Mouse (Mus musculus): ENCODE measurements around the gene A530016L24Rik. TPM values are rescaled to one million over a fixed set of nuclear protein-coding genes. Genes with fewer than 3 reads are reported as not detected.

A530016L24Rik gene
- total and polyA plus RNA-seq, 2 experiments from 2014 or later, result 0.10 TPM; not detected in 1

- Histone ChIP-seq H3K36me3 (ENCODE audit: insufficient read depth) (no peaks in the 10 kb centered on the region), H3K9me3 (ENCODE audit: low read length) (no peaks in the 10 kb centered on the region), H3K27ac (ENCODE audit: low read depth, low read length) (peak overlapping the region; percentile 68), H3K4me3 (ENCODE audit: low read depth, low read length) (peak overlapping the region; percentile 43), H3K27me3 (ENCODE audit: insufficient read depth, low read length) (no peaks in the 10 kb centered on the region), H3K4me2 (ENCODE audit: low read depth) (peak overlapping the region; percentile 78), H3K9ac (peak overlapping the region; percentile 69), H3K4me1 (ENCODE audit: insufficient read depth) (peaks cover 31% of the 10 kb centered on the region)
- no peak for TF ChIP-seq CTCF (IDR thresholded peaks at IDR 0.05; ENCODE audit: low read depth)
- 5% methylated on average over 62 of the region's 62 CpGs for WGBS
- peak; percentile 84 for ATAC-seq
- DNase-seq, result peak; percentile 79
These were observed 21.6 kb downstream of the A530016L24Rik start for GRCm38 (mm10) chr12:112510733-112511372.

DNA sequence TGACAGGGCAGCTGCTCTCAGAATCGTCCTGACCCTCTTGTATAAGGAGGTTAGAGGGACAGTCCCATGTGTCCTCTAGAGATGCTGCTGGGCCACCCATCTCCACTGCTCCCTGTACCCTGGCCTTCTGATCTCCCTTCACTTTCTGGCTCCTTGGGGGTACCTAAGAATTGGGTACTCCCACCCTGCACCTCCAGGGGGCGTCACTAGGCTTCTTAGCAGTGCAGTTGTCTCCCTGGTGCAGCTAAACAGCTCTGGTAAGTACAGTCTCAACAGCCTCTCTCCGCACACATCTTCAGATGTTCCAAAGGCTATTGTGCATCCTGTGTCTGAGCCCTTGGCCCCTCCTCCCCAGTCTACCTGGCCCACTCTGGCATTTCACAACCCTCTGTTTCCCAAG is 25.6 kb downstream of the A530016L24Rik start:
- Histone ChIP-seq H3K4me2 (ENCODE audit: low read depth) (no peak overlapping the region), H3K4me3 (ENCODE audit: low read depth, low read length) (no peak overlapping the region), H3K9me3 (ENCODE audit: low read length) (no peaks in the 10 kb centered on the region), H3K9ac (no peak overlapping the region), H3K27me3 (ENCODE audit: insufficient read depth, low read length) (no peaks in the 10 kb centered on the region), H3K36me3 (ENCODE audit: insufficient read depth) (no peaks in the 10 kb centered on the region), H3K4me1 (ENCODE audit: insufficient read depth) (peaks cover 18% of the 10 kb centered on the region), H3K27ac (ENCODE audit: low read depth, low read length) (no peak overlapping the region)
- 58% methylated on average over 3 of the region's 3 CpGs for WGBS
- peak; percentile 20; the same call in 1 of the 2 replicates for TF ChIP-seq CTCF (IDR thresholded peaks at IDR 0.05; ENCODE audit: low read depth)
- no peak for DNase-seq
- ATAC-seq, result no peak

DNA sequence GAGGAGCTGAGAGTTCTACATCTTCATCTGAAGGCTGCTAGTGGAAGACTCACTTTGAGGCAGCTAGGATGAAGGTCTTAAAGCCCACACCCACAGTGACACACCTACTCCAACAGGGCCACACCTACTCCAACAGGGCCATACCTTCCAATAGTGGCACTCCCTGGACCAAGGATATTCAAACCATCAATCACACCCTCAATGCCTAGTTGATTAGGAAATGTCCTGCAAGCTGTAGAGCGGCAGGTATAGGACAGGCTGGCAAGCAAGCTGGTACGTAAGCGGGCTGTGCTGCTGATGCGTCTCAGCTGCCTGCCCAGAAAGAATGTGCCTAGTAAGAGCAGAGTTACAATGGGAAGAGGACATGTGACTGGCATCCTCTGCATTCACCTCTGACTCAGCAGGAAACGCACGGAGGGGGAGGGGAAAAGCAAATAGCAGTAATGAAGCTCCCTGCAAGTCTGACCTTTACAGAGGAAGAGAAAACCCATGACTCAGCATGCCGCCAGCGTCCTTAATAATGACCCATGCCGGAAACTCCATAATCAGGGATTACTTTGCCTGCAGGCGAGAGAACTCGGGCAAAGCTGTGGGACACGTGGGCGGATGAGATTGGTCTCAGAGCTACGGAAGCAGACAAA is 27.6 kb downstream of the A530016L24Rik start, which contains the start of gene Tmem179:
Gene Tmem179 (minus strand): TSS at position 51 of the 641 bp plus-strand sequence.
- no peaks in the 10 kb centered on the region for H3K27me3 ChIP-seq (ENCODE audit: insufficient read depth, low read length)
- H3K36me3 ChIP-seq (ENCODE audit: insufficient read depth), result no peaks in the 10 kb centered on the region
- no peaks in the 10 kb centered on the region for H3K9me3 ChIP-seq (ENCODE audit: low read length)
- DNase-seq (no peak), ATAC-seq (peak; percentile 40; the same call in 1 of the 2 replicates)
- 10% methylated on average over 14 of the region's 14 CpGs for whole genome bisulfite sequencing
- H3K9ac ChIP-seq, result no peak within 1 kb of the TSS
- H3K4me2 ChIP-seq (ENCODE audit: low read depth), result no peak within 1 kb of the TSS
- peaks cover 18% of the 10 kb centered on the region for H3K4me1 ChIP-seq (ENCODE audit: insufficient read depth)
- H3K4me3 ChIP-seq (ENCODE audit: low read depth, low read length), result no peak within 1 kb of the TSS
- no peak for TF ChIP-seq CTCF (IDR thresholded peaks at IDR 0.05; ENCODE audit: low read depth)
- H3K27ac ChIP-seq (ENCODE audit: low read depth, low read length), result no peak within 1 kb of the TSS

GRCm38 (mm10) chr12:112518105-112518504 is 28.9 kb downstream of the A530016L24Rik start:
- 32% methylated on average over 4 of the region's 4 CpGs for WGBS
- ATAC-seq, result peak; percentile 34; the same call in 1 of the 2 replicates
- TF ChIP-seq CTCF (IDR thresholded peaks at IDR 0.05; ENCODE audit: low read depth), result no peak

DNA sequence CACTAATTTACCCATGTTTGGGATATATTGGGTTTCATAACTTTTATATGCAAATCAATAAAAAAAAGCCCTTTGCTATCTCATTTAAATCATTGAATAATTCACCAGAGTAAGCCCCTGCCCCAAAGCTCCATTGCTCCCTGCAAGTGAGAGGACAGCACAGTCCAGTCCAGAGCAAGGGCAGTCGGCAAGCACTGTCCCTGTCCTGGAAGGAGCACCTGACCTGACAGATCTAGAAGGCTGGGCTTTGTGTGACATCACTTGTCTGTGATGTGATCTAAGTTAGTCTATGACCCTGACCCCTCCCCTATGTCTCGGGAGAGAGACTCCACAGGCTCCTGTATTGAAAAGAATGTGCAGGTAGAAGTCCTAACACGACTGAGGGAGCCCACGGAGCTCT is 44.5 kb downstream of the A530016L24Rik start:
- no peak overlapping the region for H3K9ac ChIP-seq
- no peaks in the 10 kb centered on the region for H3K4me1 ChIP-seq (ENCODE audit: insufficient read depth)
- ATAC-seq, result no peak
- no peak for DNase-seq
- WGBS, result 79% methylated on average over 4 of the region's 4 CpGs
- H3K4me3 ChIP-seq (ENCODE audit: low read depth, low read length), result no peak overlapping the region
- H3K27ac ChIP-seq (ENCODE audit: low read depth, low read length), result no peak overlapping the region
- no peaks in the 10 kb centered on the region for H3K36me3 ChIP-seq (ENCODE audit: insufficient read depth)
- TF ChIP-seq CTCF (IDR thresholded peaks at IDR 0.05; ENCODE audit: low read depth), result no peak
- H3K9me3 ChIP-seq (ENCODE audit: low read length), result no peaks in the 10 kb centered on the region
- H3K27me3 ChIP-seq (ENCODE audit: insufficient read depth, low read length), result no peaks in the 10 kb centered on the region
- H3K4me2 ChIP-seq (ENCODE audit: low read depth), result no peak overlapping the region

More at GRCm38 (mm10) chr12:112518105-112518504, 28.9 kb downstream of the A530016L24Rik start:
- no peak for DNase-seq
- Histone ChIP-seq H3K36me3 (ENCODE audit: insufficient read depth) (no peaks in the 10 kb centered on the region), H3K4me3 (ENCODE audit: low read depth, low read length) (no peak overlapping the region), H3K9ac (no peak overlapping the region), H3K27me3 (ENCODE audit: insufficient read depth, low read length) (no peaks in the 10 kb centered on the region), H3K9me3 (ENCODE audit: low read length) (no peaks in the 10 kb centered on the region), H3K4me2 (ENCODE audit: low read depth) (no peak overlapping the region), H3K27ac (ENCODE audit: low read depth, low read length) (peak overlapping the region; percentile 62; the same call in 1 of the 2 replicates), H3K4me1 (ENCODE audit: insufficient read depth) (peaks cover 18% of the 10 kb centered on the region)

DNA sequence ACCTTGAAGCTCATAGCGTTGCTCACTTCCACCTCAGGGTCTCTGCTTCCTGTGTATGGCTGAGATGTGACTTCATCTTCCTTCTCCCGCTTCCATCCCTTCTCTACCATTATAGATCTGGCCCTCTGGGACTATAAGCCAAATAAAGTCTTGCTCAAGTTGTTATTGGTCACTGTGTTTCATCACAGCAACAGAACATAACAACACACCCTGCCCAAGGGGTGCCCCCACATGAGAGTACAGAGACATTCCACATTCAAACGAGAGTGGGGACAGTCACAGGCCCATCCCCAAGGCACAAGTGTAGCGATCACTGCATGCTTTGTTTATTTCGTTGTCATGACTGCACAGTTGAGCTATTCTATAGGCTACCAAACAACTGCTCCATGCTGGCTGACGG is 48.0 kb downstream of the A530016L24Rik start:
- Histone ChIP-seq H3K9me3 (ENCODE audit: low read length) (no peaks in the 10 kb centered on the region), H3K36me3 (ENCODE audit: insufficient read depth) (no peaks in the 10 kb centered on the region), H3K27ac (ENCODE audit: low read depth, low read length) (no peak overlapping the region), H3K27me3 (ENCODE audit: insufficient read depth, low read length) (no peaks in the 10 kb centered on the region), H3K9ac (no peak overlapping the region), H3K4me1 (ENCODE audit: insufficient read depth) (peaks cover 16% of the 10 kb centered on the region), H3K4me3 (ENCODE audit: low read depth, low read length) (no peak overlapping the region), H3K4me2 (ENCODE audit: low read depth) (no peak overlapping the region)
- TF ChIP-seq CTCF (IDR thresholded peaks at IDR 0.05; ENCODE audit: low read depth), result no peak
- ATAC-seq (no peak), DNase-seq (no peak)
- 76% methylated on average over 6 of the region's 6 CpGs for WGBS

DNA sequence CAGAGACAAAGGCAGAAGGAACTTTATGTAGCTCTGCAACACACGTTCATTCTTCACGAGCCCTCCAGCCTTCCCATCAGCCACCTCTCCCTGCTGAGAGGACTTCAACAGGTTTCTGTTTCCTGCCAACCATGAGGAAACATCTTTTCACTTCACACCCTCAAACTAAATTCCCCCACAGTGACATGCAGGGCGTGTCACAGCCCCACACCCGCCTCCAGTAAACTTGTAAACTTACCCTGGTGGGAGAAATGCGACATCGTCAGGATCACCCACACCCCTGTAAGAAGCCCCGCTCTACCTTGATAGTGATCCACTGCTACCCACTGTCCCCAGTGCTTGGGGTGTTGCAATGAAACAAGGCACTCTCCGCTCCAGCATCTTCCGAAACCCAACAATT is 49.1 kb downstream of the A530016L24Rik start:
- Histone ChIP-seq H3K4me1 (ENCODE audit: insufficient read depth) (peaks cover 22% of the 10 kb centered on the region), H3K9ac (no peak overlapping the region), H3K27me3 (ENCODE audit: insufficient read depth, low read length) (no peaks in the 10 kb centered on the region), H3K4me2 (ENCODE audit: low read depth) (no peak overlapping the region), H3K9me3 (ENCODE audit: low read length) (no peaks in the 10 kb centered on the region), H3K4me3 (ENCODE audit: low read depth, low read length) (no peak overlapping the region), H3K36me3 (ENCODE audit: insufficient read depth) (no peaks in the 10 kb centered on the region), H3K27ac (ENCODE audit: low read depth, low read length) (no peak overlapping the region)
- no peak for DNase-seq
- no peak for ATAC-seq
- 87% methylated on average over 9 of the region's 9 CpGs for WGBS
- TF ChIP-seq CTCF (IDR thresholded peaks at IDR 0.05; ENCODE audit: low read depth), result no peak
